Mouse (Mus musculus) G1E (cell line): ENCODE data around the gene Crtap.

Source experiments
- CTCF ChIP-seq: IDR thresholded peaks from 2 replicates; pipeline ENCODE4 v1.5.1; 2012; ENCODE audit warnings: low read depth, low read length, inconsistent platforms, mixed read lengths
- GATA1 ChIP-seq: IDR thresholded peaks from 2 replicates; pipeline ENCODE4 v1.6.1; 2012; ENCODE audit warnings: borderline replicate concordance, low read length, inconsistent platforms, mixed read lengths
- POLR2AphosphoS5 ChIP-seq: IDR thresholded peaks from 2 replicates; pipeline ENCODE4 v1.6.1; 2012; ENCODE audit warnings: low read depth, low read length, inconsistent platforms; ENCODE audit not compliant: insufficient replicate concordance

DNA sequence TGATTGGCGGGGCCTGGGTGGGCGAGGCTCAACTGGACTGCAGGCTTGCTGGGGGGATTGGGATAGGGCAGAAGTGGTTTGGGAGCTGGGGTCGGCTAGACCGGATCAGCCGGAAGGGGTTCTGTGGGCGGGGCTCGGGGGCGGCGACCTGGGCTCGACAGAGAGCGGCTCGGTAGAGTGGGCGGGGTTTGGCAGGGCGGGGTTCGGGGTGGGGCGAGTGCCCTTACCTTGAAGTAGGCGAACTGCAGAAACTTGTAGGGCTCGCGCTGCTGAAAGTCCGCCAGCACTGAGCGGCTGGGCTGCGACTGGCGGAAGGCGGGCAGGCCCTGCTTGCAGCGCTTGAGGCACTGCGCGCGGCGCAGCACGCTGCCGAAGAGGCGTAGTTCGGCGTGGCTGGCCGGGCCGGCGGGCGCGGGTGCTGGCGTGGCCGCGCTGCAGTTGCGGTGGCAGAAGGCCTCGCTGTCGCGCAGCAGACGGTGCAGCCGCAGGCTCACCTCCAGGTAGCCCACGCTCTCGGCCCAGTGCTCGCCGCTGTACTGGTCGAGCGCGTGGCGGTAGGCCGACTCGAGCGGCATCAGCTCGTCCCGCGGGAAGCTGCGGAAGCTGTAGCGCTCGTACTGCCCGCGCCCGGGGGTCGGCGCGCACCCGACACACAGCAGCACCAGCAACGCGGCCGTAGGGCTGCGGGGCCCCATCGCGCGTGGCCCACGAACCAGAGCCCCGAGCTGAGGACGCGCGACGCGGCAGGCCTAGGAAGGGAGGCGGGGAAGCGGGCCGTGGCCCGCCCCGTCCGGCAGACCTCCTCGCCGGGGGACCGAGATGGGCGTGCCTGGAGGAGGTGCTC lies at the start of gene Crtap:
- TF ChIP-seq CTCF, result no peak
- no peak for TF ChIP-seq POLR2AphosphoS5
- TF ChIP-seq GATA1, result no peak
